Mouse (Mus musculus) midbrain, embryonic 14.5 days (tissue): ENCODE measurements around the gene Mfsd11. TPM values are rescaled to one million over a fixed set of nuclear protein-coding genes. Genes with fewer than 3 reads are reported as not detected.
A peak's percentile ranks its signal among the peaks of the same experiment; 100 is the strongest.
"Not testable (repeated sequence)": the region's sequence is repeated elsewhere in the genome, so short reads cannot be mapped to it uniquely, and the experiment has no call there.

Experiments
- ATAC-seq: fragments of 200-750 bp; cut with Nextera tagmentation; 2 replicates; pipeline ENCODE4 v1.8.0; 2017; ENCODE audit warnings: moderate number of reproducible peaks, moderate library complexity; ENCODE audit not compliant: low FRiP score, low TSS enrichment
- DNase-seq: peaks from one replicate; pipeline ENCODE4 v3.0.0-alpha.2; 2015
- H3K27ac ChIP-seq: fragments of 300-500 bp; sonication (generic); replicated peaks from 2 replicates; pipeline ENCODE4 v1.5.1; 2014; ENCODE audit warnings: mild to moderate bottlenecking, low read depth, low read length, moderate library complexity
- H3K27me3 ChIP-seq: fragments of 300-500 bp; sonication (generic); 2 replicates; pipeline ENCODE4 v1.6.1; 2014; ENCODE audit warnings: low read length, control low read depth, mixed read lengths; ENCODE audit not compliant: control insufficient read depth, insufficient read depth
- H3K36me3 ChIP-seq: fragments of 300-500 bp; sonication (generic); 2 replicates; pipeline ENCODE4 v1.6.1; 2014; ENCODE audit warnings: low read length, control low read depth; ENCODE audit not compliant: control insufficient read depth, insufficient read depth
- H3K4me1 ChIP-seq: fragments of 300-500 bp; sonication (generic); 2 replicates; pipeline ENCODE4 v1.6.1; 2014; ENCODE audit warnings: mild to moderate bottlenecking, antibody characterized with exemption, low read length, control low read depth; ENCODE audit not compliant: control insufficient read depth, insufficient read depth
- H3K4me2 ChIP-seq: fragments of 300-500 bp; sonication (generic); 2 replicates; pipeline ENCODE4 v1.6.1; 2014; ENCODE audit warnings: mild to moderate bottlenecking, low read length, moderate library complexity
- H3K4me3 ChIP-seq: fragments of 300-500 bp; sonication (generic); replicated peaks from 2 replicates; pipeline ENCODE4 v1.5.1; 2014; ENCODE audit warnings: low read depth, low read length
- H3K9ac ChIP-seq: fragments of 300-500 bp; sonication (generic); replicated peaks from 2 replicates; pipeline ENCODE4 v1.6.1; 2014; ENCODE audit warnings: mild to moderate bottlenecking, low read length, moderate library complexity
- H3K9me3 ChIP-seq: fragments of 300-500 bp; sonication (generic); 2 replicates; pipeline ENCODE4 v1.6.1; 2016; ENCODE audit warnings: low read length, control low read depth, mixed read lengths; ENCODE audit not compliant: control insufficient read depth
- WGBS: fragments of 180-500 bp; shearing (Covaris S2); extraction: QIAGEN DNeasy Blood & Tissue Kit; methylation state at CpG from one replicate; pipeline ENCODE4 v1.1.7; 2014; 5-methylcytosine and 5-hydroxymethylcytosine counted together
- polyA plus RNA-seq: library from polyadenylated mRNA; unstranded; fragments of >200 nt; fragmentation: Nextera tagmentation; extraction: Ambion mirVana; gene quantifications from 2 replicates; pipeline ENCODE4 v1.2.1, GENCODE M21; 2014

Mfsd11 gene
- polyA plus RNA-seq, 1 experiment from 2014 or later, result 52.8 TPM

DNA sequence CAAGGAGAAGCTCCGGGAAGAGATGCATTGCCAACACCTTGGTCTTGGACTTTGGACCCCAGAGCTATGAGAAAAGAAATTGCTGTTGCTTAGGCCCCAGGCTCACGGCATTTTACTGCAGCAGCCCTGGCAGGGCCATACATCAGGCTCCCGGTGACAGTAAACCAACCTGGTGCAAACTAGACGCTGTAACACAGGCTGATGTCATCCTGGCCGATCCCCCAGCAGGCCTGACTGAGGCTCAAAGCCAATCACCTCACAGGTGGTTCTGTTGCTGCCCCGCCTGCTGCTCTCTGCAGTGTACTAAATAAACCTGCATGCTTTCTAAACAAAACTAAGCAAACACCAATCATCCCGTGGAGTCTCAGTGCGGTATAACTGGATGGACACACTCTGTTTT, 33.5 kb upstream of the Mfsd11 start:
- no peak for DNase-seq
- H3K9me3 ChIP-seq, result no peaks in the 10 kb centered on the region
- H3K36me3 ChIP-seq, result no peaks in the 10 kb centered on the region
- ATAC-seq, result no peak
- no peak overlapping the region for H3K9ac ChIP-seq
- no peaks in the 10 kb centered on the region for H3K27me3 ChIP-seq
- no peak overlapping the region for H3K4me2 ChIP-seq
- peaks cover 28% of the 10 kb centered on the region for H3K4me1 ChIP-seq
- H3K27ac ChIP-seq, result no peak overlapping the region
- WGBS, result 81% methylated on average over 8 of the region's 8 CpGs
- no peak overlapping the region for H3K4me3 ChIP-seq

DNA sequence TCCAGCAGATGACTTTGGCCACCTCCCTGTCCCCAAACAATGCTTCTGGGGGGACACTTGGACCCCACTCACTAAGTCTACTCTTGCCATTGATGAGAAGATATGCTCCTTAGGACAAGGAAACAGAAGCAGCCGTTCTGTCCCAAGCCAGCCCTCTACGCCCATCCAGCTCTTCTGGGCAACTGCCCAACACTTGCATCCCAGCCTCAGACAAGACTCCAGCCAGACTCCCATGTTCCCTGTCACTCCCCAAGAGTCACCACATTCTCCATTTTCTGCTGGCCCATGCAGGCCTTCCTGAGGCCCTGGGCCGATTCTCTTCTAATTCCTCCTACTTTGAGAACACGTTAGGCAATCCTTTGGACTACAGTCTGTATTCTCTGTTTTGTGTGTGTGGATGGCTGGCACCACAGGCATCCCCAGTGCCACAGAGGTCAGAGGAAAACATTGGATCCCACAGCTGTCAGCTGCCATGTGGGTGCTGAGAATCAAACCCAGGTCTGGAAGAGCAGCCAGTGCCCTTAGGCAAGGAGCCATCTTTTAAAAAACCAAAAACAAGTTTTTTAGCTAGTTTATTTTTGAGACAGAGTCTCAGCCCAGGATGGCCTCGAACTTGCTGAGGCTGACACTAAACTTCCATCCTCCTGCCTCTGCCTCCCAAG, 32.2 kb upstream of the Mfsd11 start:
- no peaks in the 10 kb centered on the region for H3K36me3 ChIP-seq
- H3K9me3 ChIP-seq, result no peaks in the 10 kb centered on the region
- H3K9ac ChIP-seq, result no peak overlapping the region
- peaks cover 15% of the 10 kb centered on the region for H3K4me1 ChIP-seq
- H3K27ac ChIP-seq, result no peak overlapping the region
- DNase-seq (no peak), ATAC-seq (no peak)
- H3K4me2 ChIP-seq, result no peak overlapping the region
- H3K27me3 ChIP-seq, result no peaks in the 10 kb centered on the region
- no peak overlapping the region for H3K4me3 ChIP-seq
- 87% methylated on average over 5 of the region's 5 CpGs for WGBS

DNA sequence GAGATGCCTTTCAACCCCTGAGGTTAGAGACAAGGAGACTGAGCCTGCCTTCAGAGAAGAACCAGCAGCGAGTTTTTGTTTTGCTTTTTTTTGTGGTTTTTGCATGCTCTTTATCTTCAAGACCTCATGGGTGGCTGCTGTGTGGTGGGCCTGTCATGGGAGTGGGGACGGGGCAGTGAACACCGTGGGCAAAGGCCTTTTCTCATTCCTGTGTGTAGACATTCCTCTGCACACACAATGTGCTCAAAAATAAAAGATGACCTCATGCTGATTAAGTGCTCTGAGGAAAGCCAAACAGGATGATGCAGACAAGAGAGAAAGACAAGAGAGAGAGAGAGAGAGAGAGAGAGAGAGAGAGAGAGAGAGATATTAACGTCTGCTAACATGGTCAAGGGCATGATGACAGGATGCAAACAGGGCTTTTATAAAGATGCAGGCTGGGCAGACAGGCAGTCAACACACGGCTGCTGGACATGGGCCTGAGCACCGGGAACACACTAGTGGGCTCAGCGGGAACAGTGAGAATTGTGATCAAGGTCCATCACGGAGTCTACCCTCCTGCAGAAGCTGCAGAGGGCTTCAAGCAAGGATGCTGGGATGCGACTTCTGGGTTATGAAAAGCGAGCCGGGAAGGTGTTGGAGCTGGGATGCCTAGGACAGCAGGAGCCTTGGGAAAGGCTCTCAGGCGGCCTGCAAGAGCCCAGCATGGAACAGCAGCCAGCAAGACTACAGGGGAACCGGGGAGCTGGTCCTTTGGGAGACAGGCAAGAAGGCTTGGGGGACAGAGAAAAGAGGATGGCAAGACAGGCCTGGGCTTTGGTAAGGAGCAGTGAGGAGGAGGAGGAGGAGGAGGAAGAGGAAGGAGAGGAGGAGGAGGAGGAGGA, 30.9 kb upstream of the Mfsd11 start:
- no peak overlapping the region for H3K9ac ChIP-seq
- WGBS, result 39% methylated on average over 13 of the region's 13 CpGs

DNA sequence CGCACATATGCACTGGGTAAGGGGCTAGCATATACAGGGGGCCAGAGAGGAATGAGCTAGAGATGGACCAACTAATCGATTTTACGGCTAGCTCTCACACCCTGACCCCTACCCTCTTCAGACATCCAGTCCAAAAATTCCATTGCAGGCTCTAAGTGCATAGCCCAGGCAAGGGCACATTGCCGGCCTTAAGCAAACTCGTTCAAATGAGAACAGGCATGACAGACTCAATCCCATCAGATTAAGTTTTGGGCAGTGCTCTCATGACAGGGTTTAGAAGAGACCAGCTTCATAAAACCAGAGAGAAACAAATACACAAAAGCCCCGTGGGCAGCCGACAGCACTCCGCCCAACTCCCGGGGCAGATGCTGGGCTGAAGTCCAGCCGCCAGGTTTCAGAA, 30.0 kb upstream of the Mfsd11 start:
- H3K4me1 ChIP-seq, result peaks cover 20% of the 10 kb centered on the region
- WGBS, result 38% methylated on average over 10 of the region's 10 CpGs

More for the DNA sequence above, 30.9 kb upstream of the Mfsd11 start:
- H3K4me2 ChIP-seq, result no peak overlapping the region
- no peaks in the 10 kb centered on the region for H3K9me3 ChIP-seq
- H3K4me3 ChIP-seq, result no peak overlapping the region
- no peaks in the 10 kb centered on the region for H3K36me3 ChIP-seq
- H3K4me1 ChIP-seq, result peaks cover 14% of the 10 kb centered on the region
- no peak overlapping the region for H3K27ac ChIP-seq
- no peaks in the 10 kb centered on the region for H3K27me3 ChIP-seq
- ATAC-seq (no peak), DNase-seq (no peak)

DNA sequence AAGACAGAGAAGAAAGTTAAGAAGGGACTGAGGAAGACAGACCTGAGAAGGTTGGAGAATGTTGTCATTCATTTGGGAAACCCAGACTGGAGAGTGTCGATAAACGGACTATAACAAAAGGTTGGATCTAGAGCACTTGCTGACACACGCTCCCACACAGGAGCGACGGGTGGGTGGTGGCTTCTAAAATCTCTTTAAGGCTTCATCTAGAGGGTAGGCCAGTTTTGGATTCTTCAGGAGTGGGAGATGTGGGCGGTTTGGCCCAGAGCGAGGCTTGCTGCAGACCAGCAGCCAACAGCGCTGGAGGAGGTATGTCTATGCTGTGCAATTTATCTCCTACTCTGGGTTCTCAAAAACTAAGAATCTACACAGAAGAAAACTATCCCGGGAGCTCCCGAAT, 29.6 kb upstream of the Mfsd11 start:
- Histone ChIP-seq H3K27ac (no peak overlapping the region), H3K4me1 (peaks cover 22% of the 10 kb centered on the region), H3K27me3 (no peaks in the 10 kb centered on the region), H3K36me3 (no peaks in the 10 kb centered on the region), H3K9me3 (no peaks in the 10 kb centered on the region), H3K4me2 (no peak overlapping the region), H3K4me3 (no peak overlapping the region), H3K9ac (no peak overlapping the region)
- no peak for ATAC-seq
- 77% methylated on average over 10 of the region's 10 CpGs for WGBS
- DNase-seq, result no peak

More for the DNA sequence above, 30.0 kb upstream of the Mfsd11 start:
- Histone ChIP-seq H3K36me3 (no peaks in the 10 kb centered on the region), H3K4me3 (no peak overlapping the region), H3K27ac (no peak overlapping the region), H3K9ac (no peak overlapping the region), H3K9me3 (no peaks in the 10 kb centered on the region), H3K27me3 (no peaks in the 10 kb centered on the region), H3K4me2 (no peak overlapping the region)
- DNase-seq (no peak), ATAC-seq (no peak)

DNA sequence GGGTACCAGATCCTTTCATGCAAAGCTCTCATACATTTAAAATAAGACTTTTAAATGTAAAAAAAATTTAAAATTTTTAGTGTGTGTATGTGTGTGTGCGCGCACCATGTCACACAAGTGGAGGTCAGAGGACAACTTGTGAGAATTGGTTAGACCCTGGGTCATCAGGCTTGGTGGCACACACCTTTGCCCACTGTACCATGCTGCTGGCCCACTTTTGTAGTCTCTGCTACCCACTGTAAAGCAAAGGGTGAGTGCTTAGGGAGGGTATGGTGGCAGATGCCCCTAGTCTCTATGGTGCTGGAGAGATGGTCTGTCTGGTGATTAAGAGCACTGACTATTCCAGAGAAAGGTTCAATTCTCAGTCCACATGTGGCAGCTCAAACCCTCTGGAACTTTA, 29.0 kb upstream of the Mfsd11 start:
- H3K27me3 ChIP-seq, result no peaks in the 10 kb centered on the region
- no peak overlapping the region for H3K9ac ChIP-seq
- H3K27ac ChIP-seq, result no peak overlapping the region
- H3K4me1 ChIP-seq, result peaks cover 22% of the 10 kb centered on the region
- DNase-seq (no peak), ATAC-seq (no peak)
- 100% methylated on average over 2 of the region's 2 CpGs for WGBS
- H3K4me3 ChIP-seq, result no peak overlapping the region
- no peak overlapping the region for H3K4me2 ChIP-seq
- H3K36me3 ChIP-seq, result no peaks in the 10 kb centered on the region
- no peaks in the 10 kb centered on the region for H3K9me3 ChIP-seq

DNA sequence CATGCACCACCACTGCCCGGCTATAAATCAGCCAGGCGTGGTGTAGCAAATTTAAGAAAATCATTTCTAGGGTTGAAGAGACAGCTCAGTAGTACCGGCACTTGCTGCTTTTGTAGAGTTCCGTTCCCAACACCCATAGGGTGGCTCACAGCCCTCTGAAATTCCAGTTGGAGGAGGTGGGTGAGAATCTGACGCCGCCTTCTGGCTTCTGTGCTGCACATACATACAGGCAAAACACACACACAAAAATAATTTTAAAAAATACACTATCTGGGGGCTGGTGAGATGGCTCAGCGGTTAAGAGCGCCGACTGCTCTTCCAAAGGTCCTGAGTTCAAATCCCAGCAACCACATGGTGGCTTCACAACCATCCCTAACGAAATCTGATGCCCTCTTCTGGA, 28.4 kb upstream of the Mfsd11 start:
- H3K27ac ChIP-seq, H3K36me3 ChIP-seq, H3K27me3 ChIP-seq, ATAC-seq, DNase-seq, H3K9ac ChIP-seq, H3K4me2 ChIP-seq, H3K4me3 ChIP-seq, H3K9me3 ChIP-seq: not testable (repeated sequence)
- peaks cover 22% of the 10 kb centered on the region for H3K4me1 ChIP-seq
- 98% methylated on average over 9 of the region's 10 CpGs for whole genome bisulfite sequencing

DNA sequence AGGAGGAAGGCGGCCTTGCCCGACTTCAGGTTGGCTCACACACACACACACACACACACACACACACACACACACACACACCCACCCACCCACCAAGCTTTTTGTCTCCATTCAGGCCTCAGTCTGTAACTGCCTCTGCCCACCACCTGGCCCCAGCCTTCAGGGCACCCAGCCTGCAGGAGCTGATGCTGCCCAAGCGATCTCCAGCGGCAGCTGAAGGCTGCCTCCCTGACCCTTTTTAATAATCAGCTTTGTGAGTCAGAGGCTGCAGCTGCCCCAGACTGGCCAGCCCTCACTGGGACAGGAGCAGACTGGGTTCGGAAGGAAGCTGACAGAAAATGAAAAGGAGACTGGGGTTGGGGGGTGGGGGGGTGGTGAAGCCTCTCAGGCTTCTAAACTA, 27.0 kb upstream of the Mfsd11 start:
- Histone ChIP-seq H3K4me1 (peaks cover 22% of the 10 kb centered on the region), H3K27me3 (no peaks in the 10 kb centered on the region), H3K9me3 (no peaks in the 10 kb centered on the region), H3K36me3 (no peaks in the 10 kb centered on the region), H3K27ac (peak overlapping the region; percentile 28; the same call in 1 of the 2 replicates), H3K9ac (peak overlapping the region; percentile 9; the same call in 1 of the 2 replicates), H3K4me2 (peak overlapping the region; percentile 82), H3K4me3 (no peak overlapping the region)
- DNase-seq (no peak), ATAC-seq (no peak)
- 21% methylated on average over 5 of the region's 5 CpGs for WGBS
